Mouse (Mus musculus) forebrain, embryonic 12.5 days (tissue): ENCODE measurements around the gene Bysl. TPM values are rescaled to one million over a fixed set of nuclear protein-coding genes. Genes with fewer than 3 reads are reported as not detected.

Experiments used
- polyA plus RNA-seq: library from polyadenylated mRNA; unstranded; fragments of >200 nt; fragmentation: Nextera tagmentation; extraction: Ambion mirVana; gene quantifications from 2 replicates; pipeline ENCODE4 v1.2.1, GENCODE M21; 2016

Bysl gene
- polyA plus RNA-seq, 1 experiment from 2014 or later = 32.7 TPM

Other genes with a start within 250 kb of the Bysl start
- 69.2 and 71.3 TPM in 2 replicates for gene Mrps10, start 242.6 kb downstream of the Bysl start, polyA plus RNA-seq
- 0.46 and 0.68 TPM in 2 replicates for gene Guca1b, start 226.1 kb downstream of the Bysl start, polyA plus RNA-seq
- gene Guca1a, start 210.9 kb downstream of the Bysl start, polyA plus RNA-seq = 0.23 and 0.60 TPM in 2 replicates
- 0.13 and 0.19 TPM in 2 replicates for gene AI661453, start 174.9 kb downstream of the Bysl start, polyA plus RNA-seq
- gene 1700001C19Rik, start 174.1 kb downstream of the Bysl start, polyA plus RNA-seq = 0.19 and 0.31 TPM in 2 replicates
- 31.1 and 32.9 TPM in 2 replicates for gene Taf8, start 109.2 kb downstream of the Bysl start, polyA plus RNA-seq
- 124 and 137 TPM in 2 replicates for gene Ccnd3, start 106.4 kb downstream of the Bysl start, polyA plus RNA-seq
- 38.5 and 41.5 TPM in 2 replicates for gene Med20, start 90 bp upstream of the Bysl start, polyA plus RNA-seq
- 1.6 and 2.7 TPM in 2 replicates for gene Gm20517, start 97 bp upstream of the Bysl start, polyA plus RNA-seq
- 11.1 and 12.2 TPM in 2 replicates for gene Usp49, start 19.2 kb upstream of the Bysl start, polyA plus RNA-seq
- gene Tomm6, start 76.9 kb upstream of the Bysl start, polyA plus RNA-seq = 346 and 368 TPM in 2 replicates
- gene Frs3, start 77.5 kb upstream of the Bysl start, polyA plus RNA-seq = 11.1 and 11.9 TPM in 2 replicates
- 0.40 and 0.60 TPM in 2 replicates for gene Gm21981, start 83.0 kb upstream of the Bysl start, polyA plus RNA-seq
- gene Prickle4, start 83.2 kb upstream of the Bysl start, polyA plus RNA-seq = 0.91 and 1.0 TPM in 2 replicates
- not detected in 2 replicates for gene Pgc, start 115.3 kb upstream of the Bysl start, polyA plus RNA-seq
- 1.7 and 2.4 TPM in 2 replicates for gene Tfeb, start 125.5 kb upstream of the Bysl start, polyA plus RNA-seq
- 7.2 and 9.9 TPM in 2 replicates for gene Mdfi, start 223.2 kb upstream of the Bysl start, polyA plus RNA-seq